Comparison of ENCODE assay signal across 8 mouse cellular contexts in genomic region chr6:34760023-34760422, GRCm38 (mm10). TPM values are rescaled to one million over a fixed set of nuclear protein-coding genes. Genes with fewer than 3 reads are reported as not detected.
DNase-seq lines count a peak whose midpoint lies in the region; TF ChIP-seq lines count a peak whose summit lies in the region.

No protein-coding gene starts in this region.

- no peak overlapping the region for H3K4me3 ChIP-seq in lung, adult 2 months (replicated peaks; ENCODE audit: extremely low read depth, low read depth, low read length)

- H3K4me1 ChIP-seq in lung, adult 2 months (ENCODE audit: control insufficient read depth, insufficient read depth, low read length) = no peaks in the 10 kb centered on the region

- 0 out of 2 replicates have a peak, but pooled peaks have one; percentile 12 for TF ChIP-seq CTCF in lung, adult 2 months (IDR thresholded peaks at IDR 0.05; ENCODE audit: insufficient read depth, low read length)

- no peak for TF ChIP-seq POLR2A in lung, adult 2 months (IDR thresholded peaks at IDR 0.05; ENCODE audit: borderline replicate concordance, extremely low read depth, low read depth, low read length)

- DNase-seq in adrenal gland, adult 18-20 months (ENCODE audit: low spot score in 2 of 2) = peak; percentile 26 to 47
- no peak for DNase-seq in adrenal gland, adult 8-10 months
- peak; percentile 31 to 50 for DNase-seq in layer of hippocampus, postnatal 10 days (ENCODE audit: low spot score in 2 of 2)
- DNase-seq in layer of hippocampus, postnatal 36 days = no peak
- DNase-seq in R1 (ENCODE audit: low read depth, low spot score) = peak; percentile 81
- peak; percentile 36 for DNase-seq in embryo, embryonic 9.5 days (ENCODE audit: extremely low spot score)
- DNase-seq in lung, adult 2 months = peak; percentile 20
- peak; percentile 13 to 17 for DNase-seq in thymus, postnatal 36 days

- 35% methylated on average over 4 of the region's 4 CpGs for WGBS in lung, adult 2 months

RNA-seq across cellular contexts. Expression of gene Agbl3, which starts 20.2 kb away (rescaled TPM):
- total RNA-seq in adrenal gland, adult 18-20 months (2021) = 1 to 10 TPM; 8.9 to 9.4 TPM
- 10 to 100 TPM; 11.9 to 19.2 (median 14.7) TPM for total RNA-seq in adrenal gland, adult 8-10 months (2022)
- total RNA-seq in layer of hippocampus, postnatal 10 days (2021) = 10 to 100 TPM; 19.2 to 21.2 TPM
- total RNA-seq in layer of hippocampus, postnatal 36 days (2021) = 10 to 100 TPM; 13.7 to 13.8 TPM
- 3.8 and 5.1 TPM in 2 replicates for polyA plus RNA-seq in lung, adult 2 months (2012; rRNA removed)

Comparison
In these comparisons a context has a peak if more than half of its experiments do, and no peak if none do; other contexts are left out.
1. DNase-seq: peak in adrenal gland, adult 18-20 months (2 of 2), layer of hippocampus, postnatal 10 days (2 of 2), R1 (single experiment), embryo, embryonic 9.5 days (single experiment), lung, adult 2 months (single experiment) and thymus, postnatal 36 days (2 of 2); none in adrenal gland, adult 8-10 months (single experiment) and layer of hippocampus, postnatal 36 days (0 of 2).